In the genomic region with DNA sequence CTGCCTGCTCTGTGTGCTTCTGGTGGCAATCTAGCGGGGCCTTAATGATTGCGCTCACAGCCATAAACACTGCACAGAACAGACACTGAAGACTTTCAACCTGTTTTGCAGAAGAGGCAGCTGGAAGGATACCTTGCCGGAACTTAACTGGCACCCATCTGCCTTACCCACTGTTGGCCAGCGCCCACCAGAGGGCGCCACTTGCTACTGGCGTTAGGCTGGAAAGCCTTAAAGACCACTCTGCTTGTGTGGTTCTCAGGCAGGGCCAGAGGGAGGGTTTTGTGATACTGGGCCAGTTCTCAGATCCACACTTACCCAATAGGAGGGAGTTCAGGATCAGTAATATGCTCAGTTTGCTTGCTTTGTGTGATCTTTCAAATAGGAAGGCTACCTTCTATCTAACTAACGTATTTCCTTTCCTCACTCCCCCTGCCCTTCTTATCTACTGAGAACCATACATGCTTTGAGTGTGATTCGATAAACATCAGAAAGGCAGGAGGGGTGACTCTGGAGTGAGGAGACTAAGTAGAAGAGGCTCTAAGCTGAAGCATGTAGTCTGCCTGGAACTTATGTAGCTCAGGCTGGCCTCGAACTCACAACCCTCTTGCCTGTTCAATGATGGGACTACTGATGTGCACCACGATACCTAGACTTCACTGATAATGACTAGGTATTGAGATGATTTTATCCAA, we compare ENCODE assay signal across 9 mouse cellular contexts.
DNase-seq lines count a peak whose midpoint lies in the region; ATAC-seq and TF ChIP-seq lines count a peak whose summit lies in the region.
"Had no signal": no experiment of that assay in that cellular context is flagged by ENCODE, and none has a peak within 500 bp of the region (broad histone marks: within the 10 kb centered on the region; RNA-seq: fewer than 3 reads in every experiment).

No protein-coding gene starts in this region.

- H3K4me2 ChIP-seq in forebrain, embryonic 14.5 days (ENCODE audit: low read length), result no peak overlapping the region
- no peak overlapping the region for H3K4me2 ChIP-seq in intestine, postnatal 0 days (replicated peaks; ENCODE audit: low read depth)
- H3K4me2 ChIP-seq: hindbrain, embryonic 15.5 days; stomach, embryonic 15.5 days had no signal

- no peaks in the 10 kb centered on the region for H3K27me3 ChIP-seq in ES-Bruce4 (ENCODE audit: control insufficient read depth, insufficient read depth, low read length, poor library complexity, severe bottlenecking)
- 0 out of 2 replicates have a peak, but pooled peaks cover 3% of the 10 kb centered on the region for H3K27me3 ChIP-seq in forebrain, embryonic 14.5 days (replicated peaks; ENCODE audit: control insufficient read depth, insufficient read depth, low read length)
- no peaks in the 10 kb centered on the region for H3K27me3 ChIP-seq in intestine, postnatal 0 days (replicated peaks; ENCODE audit: control insufficient read depth, insufficient read depth, low read length)
- H3K27me3 ChIP-seq: stomach, embryonic 15.5 days had no signal

- TF ChIP-seq POLR2A in ES-Bruce4 (IDR thresholded peaks at IDR 0.05; ENCODE audit: insufficient read depth, low read length), result no peak

- no peak overlapping the region for H3K9ac ChIP-seq in ES-Bruce4 (ENCODE audit: low read depth, poor library complexity, severe bottlenecking)
- H3K9ac ChIP-seq in forebrain, embryonic 14.5 days (ENCODE audit: low read length), result no peak overlapping the region
- H3K9ac ChIP-seq in intestine, postnatal 0 days (ENCODE audit: low read depth, low read length), result no peak overlapping the region
- H3K9ac ChIP-seq: hindbrain, embryonic 15.5 days; stomach, embryonic 15.5 days had no signal

- DNase-seq in B cell, adult 2 months, result peak; percentile 86
- DNase-seq in c-Kit-positive CD71-positive TER-119-positive erythroid progenitor cells, embryonic 14.5 days (ENCODE audit: low spot score), result peak; percentile 71
- DNase-seq in forebrain, embryonic 14.5 days (ENCODE audit: low spot score), result peak; percentile 79
- peak; percentile 53 to 56 for DNase-seq in lung, adult 18-20 months
- DNase-seq in right cerebral cortex, postnatal 25 days, result peak; percentile 47

- H3K27ac ChIP-seq in ES-Bruce4 (ENCODE audit: insufficient read depth, low read length), result no peak overlapping the region
- no peak overlapping the region for H3K27ac ChIP-seq in forebrain, embryonic 14.5 days (ENCODE audit: low read depth, low read length)
- no peak overlapping the region for H3K27ac ChIP-seq in intestine, postnatal 0 days (ENCODE audit: low read depth, low read length)
- H3K27ac ChIP-seq: hindbrain, embryonic 15.5 days; stomach, embryonic 15.5 days had no signal

- no peak overlapping the region for H3K4me3 ChIP-seq in ES-Bruce4 (ENCODE audit: low read depth, low read length)
- H3K4me3 ChIP-seq in forebrain, embryonic 14.5 days (ENCODE audit: low read depth, low read length), result no peak overlapping the region
- no peak overlapping the region for H3K4me3 ChIP-seq in intestine, postnatal 0 days (ENCODE audit: low read depth, low read length)
- H3K4me3 ChIP-seq: hindbrain, embryonic 15.5 days; stomach, embryonic 15.5 days had no signal

- TF ChIP-seq CTCF in ES-Bruce4 (IDR thresholded peaks at IDR 0.05; ENCODE audit: low read depth, low read length), result peak; percentile 96
- TF ChIP-seq CTCF in intestine, postnatal 0 days (IDR thresholded peaks at IDR 0.05; ENCODE audit: low read depth), result peak; percentile 91

- no peaks in the 10 kb centered on the region for H3K9me3 ChIP-seq in ES-Bruce4 (replicated peaks; ENCODE audit: control insufficient read depth, insufficient read depth, low read length, poor library complexity, severe bottlenecking)
- no peaks in the 10 kb centered on the region for H3K9me3 ChIP-seq in forebrain, embryonic 14.5 days (replicated peaks; ENCODE audit: control insufficient read depth, low read length)
- H3K9me3 ChIP-seq in intestine, postnatal 0 days (ENCODE audit: control insufficient read depth), result no peaks in the 10 kb centered on the region
- H3K9me3 ChIP-seq: hindbrain, embryonic 15.5 days; stomach, embryonic 15.5 days had no signal

- no peak; the same call in 1 of the 2 replicates for ATAC-seq in forebrain, embryonic 14.5 days
- ATAC-seq in intestine, postnatal 0 days, result no peak

- H3K36me3 ChIP-seq in ES-Bruce4 (ENCODE audit: control insufficient read depth, insufficient read depth, low read length, poor library complexity, severe bottlenecking), result no peaks in the 10 kb centered on the region
- no peaks in the 10 kb centered on the region for H3K36me3 ChIP-seq in forebrain, embryonic 14.5 days (ENCODE audit: control insufficient read depth, insufficient read depth, low read length)
- H3K36me3 ChIP-seq in intestine, postnatal 0 days (ENCODE audit: control insufficient read depth, insufficient read depth), result no peaks in the 10 kb centered on the region
- H3K36me3 ChIP-seq: hindbrain, embryonic 15.5 days; stomach, embryonic 15.5 days had no signal

- WGBS in forebrain, embryonic 14.5 days, result 60% methylated on average over 10 of the region's 10 CpGs
- 59% methylated on average over 10 of the region's 10 CpGs for WGBS in intestine, postnatal 0 days

- H3K4me1 ChIP-seq in ES-Bruce4 (ENCODE audit: control insufficient read depth, insufficient read depth, low read length), result no peaks in the 10 kb centered on the region
- peaks cover 5% of the 10 kb centered on the region; the same call in 1 of the 2 replicates for H3K4me1 ChIP-seq in forebrain, embryonic 14.5 days (ENCODE audit: control insufficient read depth, insufficient read depth, low read length)
- H3K4me1 ChIP-seq in intestine, postnatal 0 days (replicated peaks; ENCODE audit: control insufficient read depth, insufficient read depth, low read length), result no peaks in the 10 kb centered on the region
- H3K4me1 ChIP-seq: hindbrain, embryonic 15.5 days had no signal

- no peak for TF ChIP-seq EP300 in ES-Bruce4 (IDR thresholded peaks at IDR 0.05; ENCODE audit: insufficient read depth, low read depth, low read length)
